Mouse (Mus musculus) kidney, postnatal 0 days (tissue): ENCODE measurements around the gene Greb1. TPM values are rescaled to one million over a fixed set of nuclear protein-coding genes. Genes with fewer than 3 reads are reported as not detected.

Experiments
- ATAC-seq: fragments of 200-750 bp; cut with Nextera tagmentation; replicated peaks from 2 replicates; pipeline ENCODE4 v1.8.0; 2017; ENCODE audit warnings: low read depth, moderate number of reproducible peaks, moderate TSS enrichment, moderate library complexity; ENCODE audit not compliant: low FRiP score
- DNase-seq: peaks from one replicate; pipeline ENCODE4 v3.0.0-alpha.2; 2016; ENCODE audit warnings: low spot score
- H3K27ac ChIP-seq: fragments of 300-500 bp; sonication (generic); 2 replicates; pipeline ENCODE4 v1.5.1; 2014; ENCODE audit warnings: mild to moderate bottlenecking
- H3K27me3 ChIP-seq: fragments of 300-500 bp; sonication (generic); 2 replicates; pipeline ENCODE4 v1.6.1; 2014; ENCODE audit warnings: low read length, mixed read lengths; ENCODE audit not compliant: insufficient read depth
- H3K36me3 ChIP-seq: fragments of 300-500 bp; sonication (generic); 2 replicates; pipeline ENCODE4 v1.6.1; 2014; ENCODE audit warnings: low read length, mixed read lengths; ENCODE audit not compliant: insufficient read depth
- H3K4me1 ChIP-seq: fragments of 300-500 bp; sonication (generic); replicated peaks from 2 replicates; pipeline ENCODE4 v1.6.1; 2014; ENCODE audit warnings: antibody characterized with exemption, low read length, mixed read lengths; ENCODE audit not compliant: insufficient read depth
- H3K4me2 ChIP-seq: fragments of 300-500 bp; sonication (generic); 2 replicates; pipeline ENCODE4 v1.6.1; 2014; ENCODE audit warnings: mild to moderate bottlenecking, low read length, moderate library complexity, mixed read lengths
- H3K4me3 ChIP-seq: fragments of 300-500 bp; sonication (generic); replicated peaks from 2 replicates; pipeline ENCODE4 v1.5.1; 2014; ENCODE audit warnings: low read depth, low read length
- H3K9ac ChIP-seq: fragments of 300-500 bp; sonication (generic); 2 replicates; pipeline ENCODE4 v1.6.1; 2014; ENCODE audit warnings: low read depth, low read length
- H3K9me3 ChIP-seq: fragments of 300-500 bp; sonication (generic); replicated peaks from 2 replicates; pipeline ENCODE4 v1.6.1; 2016; ENCODE audit warnings: low read length, inconsistent platforms, mixed read lengths
- CTCF ChIP-seq: IDR thresholded peaks from 2 replicates; pipeline ENCODE4 v1.5.1; 2016; ENCODE audit warnings: antibody characterized with exemption, low read depth, mild to moderate bottlenecking, moderate library complexity
- WGBS: fragments of 180-500 bp; shearing (Covaris S2); extraction: QIAGEN DNeasy Blood & Tissue Kit; methylation state at CpG from one replicate; pipeline ENCODE4 v1.1.7; 2014; 5-methylcytosine and 5-hydroxymethylcytosine counted together
- polyA plus RNA-seq: library from polyadenylated mRNA; unstranded; fragments of >200 nt; fragmentation: Nextera tagmentation; extraction: Ambion mirVana; gene quantifications from 2 replicates; pipeline ENCODE4 v1.2.1, GENCODE M21; 2015

Greb1 gene
- polyA plus RNA-seq, 1 experiment from 2014 or later: 1.3 TPM

DNA sequence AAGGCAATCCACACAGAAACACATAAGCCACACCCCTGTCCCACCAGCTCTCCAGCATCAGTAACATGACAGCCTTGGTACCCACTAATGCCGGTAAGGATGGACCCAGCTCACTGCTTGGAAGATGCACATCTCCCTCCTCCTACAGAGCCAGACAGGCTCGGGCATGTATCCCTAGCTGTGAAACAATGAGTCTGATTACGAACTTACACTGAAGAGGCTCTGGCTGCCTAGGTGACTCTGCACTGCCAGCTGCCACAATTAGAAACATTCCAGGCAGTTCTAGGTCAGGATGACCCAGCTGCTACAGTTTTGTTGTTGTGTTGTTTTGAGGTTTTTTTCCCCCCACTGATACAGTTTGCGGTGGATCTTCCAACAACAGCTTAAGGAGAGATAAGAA, 40.4 kb downstream of the Greb1 start:
- no peak overlapping the region for H3K27ac ChIP-seq
- DNase-seq (no peak), ATAC-seq (no peak)
- no peaks in the 10 kb centered on the region for H3K36me3 ChIP-seq
- no peak overlapping the region for H3K4me3 ChIP-seq
- H3K27me3 ChIP-seq: no peaks in the 10 kb centered on the region
- no peaks in the 10 kb centered on the region for H3K9me3 ChIP-seq
- no peak overlapping the region for H3K4me2 ChIP-seq
- H3K9ac ChIP-seq: no peak overlapping the region
- no peaks in the 10 kb centered on the region for H3K4me1 ChIP-seq
- no peak for TF ChIP-seq CTCF
- 60% methylated on average over 4 of the region's 4 CpGs for WGBS

DNA sequence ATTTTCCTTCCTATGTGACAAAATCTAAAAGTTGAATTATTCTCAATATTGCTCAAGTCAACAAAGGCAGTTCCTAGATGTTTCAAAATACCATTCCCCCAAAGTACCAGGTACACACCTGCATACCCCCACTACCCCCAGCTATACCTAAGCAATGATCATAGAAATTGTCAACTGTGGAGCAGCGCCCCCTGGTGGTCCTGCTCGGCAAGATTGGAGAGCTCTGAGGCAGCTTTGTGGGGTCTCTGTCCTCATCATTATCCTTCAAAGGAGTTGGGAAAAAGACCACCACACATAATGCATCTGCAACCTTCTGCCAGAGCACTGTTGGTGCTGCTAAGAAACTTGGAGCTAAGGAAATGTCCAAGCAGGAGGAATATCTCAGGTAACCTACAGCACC, 46.4 kb downstream of the Greb1 start:
- 0% methylated on average over 2 of the region's 2 CpGs for WGBS
- ATAC-seq (no peak), DNase-seq (peak; percentile 47)
- peak; percentile 88 for TF ChIP-seq CTCF
- Histone ChIP-seq H3K27ac (no peak overlapping the region), H3K36me3 (no peaks in the 10 kb centered on the region), H3K9me3 (no peaks in the 10 kb centered on the region), H3K4me3 (no peak overlapping the region), H3K9ac (no peak overlapping the region), H3K4me1 (no peaks in the 10 kb centered on the region; the same call in 1 of the 2 replicates), H3K4me2 (no peak overlapping the region), H3K27me3 (no peaks in the 10 kb centered on the region)

DNA sequence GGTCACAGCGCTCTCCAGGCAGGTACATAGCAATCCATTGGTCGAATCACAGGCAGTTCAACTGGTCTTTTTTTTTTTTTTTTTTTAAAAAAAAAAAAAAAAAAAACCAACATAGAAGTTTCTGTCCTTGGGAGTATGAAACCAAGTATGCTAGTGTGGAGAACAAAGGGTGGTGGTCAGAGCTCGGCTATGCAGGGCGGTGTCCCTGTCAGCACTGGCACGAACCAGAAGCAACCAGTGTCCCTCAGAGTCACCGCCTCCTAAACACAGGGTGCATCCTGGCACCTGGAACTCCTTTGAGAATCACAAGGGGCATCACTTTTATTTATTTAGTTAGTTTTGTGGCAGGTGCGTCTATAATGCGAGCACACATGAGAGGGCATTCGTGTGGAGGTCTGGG, 47.1 kb downstream of the Greb1 start:
- DNase-seq (no peak), ATAC-seq (0 out of 2 replicates have a peak, but pooled peaks have one; percentile 40)
- Histone ChIP-seq H3K36me3 (no peaks in the 10 kb centered on the region), H3K4me1 (no peaks in the 10 kb centered on the region; the same call in 1 of the 2 replicates), H3K9ac (no peak overlapping the region), H3K9me3 (no peaks in the 10 kb centered on the region), H3K4me2 (peak overlapping the region; percentile 3; the same call in 1 of the 2 replicates), H3K27me3 (no peaks in the 10 kb centered on the region), H3K27ac (no peak overlapping the region), H3K4me3 (no peak overlapping the region)
- TF ChIP-seq CTCF: no peak
- 53% methylated on average over 9 of the region's 9 CpGs for WGBS

DNA sequence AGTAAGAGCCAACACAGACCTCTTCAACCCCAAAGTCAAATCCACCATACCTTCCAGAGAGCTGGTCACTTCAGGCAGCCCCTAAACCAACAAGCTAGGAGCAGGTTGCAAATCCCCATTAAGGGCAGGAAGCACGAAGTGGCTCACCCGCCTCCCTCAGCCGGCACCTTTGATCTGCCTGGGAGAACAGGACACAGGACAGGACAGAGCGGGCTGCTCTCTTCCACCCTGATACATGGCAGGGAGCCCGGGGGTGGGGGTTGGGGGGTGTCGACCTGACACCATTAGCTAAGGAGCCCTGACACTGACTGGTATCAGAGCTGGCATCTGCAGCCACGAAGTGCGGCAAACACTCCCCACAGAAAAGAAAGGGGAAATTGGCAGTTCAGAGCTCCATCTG, 47.6 kb downstream of the Greb1 start:
- DNase-seq (peak; percentile 38), ATAC-seq (no peak)
- WGBS: 5% methylated on average over 8 of the region's 8 CpGs
- H3K4me3 ChIP-seq: no peak overlapping the region
- no peaks in the 10 kb centered on the region; the same call in 1 of the 2 replicates for H3K4me1 ChIP-seq
- H3K36me3 ChIP-seq: no peaks in the 10 kb centered on the region
- no peak overlapping the region for H3K27ac ChIP-seq
- no peak for TF ChIP-seq CTCF
- H3K27me3 ChIP-seq: no peaks in the 10 kb centered on the region
- H3K9ac ChIP-seq: no peak overlapping the region
- H3K9me3 ChIP-seq: no peaks in the 10 kb centered on the region
- H3K4me2 ChIP-seq: peak overlapping the region; percentile 3; the same call in 1 of the 2 replicates

DNA sequence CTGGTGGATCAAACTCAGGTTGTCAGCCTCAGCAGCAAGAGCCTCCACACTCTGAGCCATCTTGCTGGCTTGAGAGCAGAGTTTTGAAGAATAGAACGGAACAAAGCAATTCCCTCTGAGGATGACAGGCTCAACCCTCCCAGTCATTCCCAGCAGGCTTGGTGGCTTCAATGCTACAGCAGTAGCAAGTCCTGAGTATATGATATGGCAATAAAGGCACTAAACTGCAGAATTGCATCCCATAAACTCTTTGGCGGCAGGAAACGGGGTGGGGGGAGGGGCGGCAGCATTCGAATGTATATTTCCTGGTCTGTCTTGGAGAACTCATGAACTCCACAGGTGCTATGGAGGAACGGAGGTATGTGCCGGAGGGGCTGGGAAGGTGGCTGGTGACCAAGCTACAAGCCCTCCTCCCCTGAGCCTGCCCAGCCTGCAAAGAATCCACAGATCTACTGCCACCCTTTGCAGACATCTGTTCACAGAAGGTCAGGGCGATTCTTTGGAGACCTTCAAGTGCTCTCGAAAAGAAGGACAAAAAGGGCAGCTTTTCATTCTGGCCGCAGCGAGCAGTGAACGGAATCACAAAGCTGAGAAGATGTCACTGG, 48.3 kb downstream of the Greb1 start:
- H3K4me3 ChIP-seq: no peak overlapping the region
- no peak for DNase-seq
- WGBS: 25% methylated on average over 12 of the region's 12 CpGs
- H3K4me2 ChIP-seq: no peak overlapping the region
- H3K4me1 ChIP-seq: no peaks in the 10 kb centered on the region; the same call in 1 of the 2 replicates
- H3K9ac ChIP-seq: no peak overlapping the region
- TF ChIP-seq CTCF: no peak
- H3K36me3 ChIP-seq: no peaks in the 10 kb centered on the region
- no peaks in the 10 kb centered on the region for H3K27me3 ChIP-seq
- no peaks in the 10 kb centered on the region for H3K9me3 ChIP-seq
- no peak for ATAC-seq
- no peak overlapping the region for H3K27ac ChIP-seq

DNA sequence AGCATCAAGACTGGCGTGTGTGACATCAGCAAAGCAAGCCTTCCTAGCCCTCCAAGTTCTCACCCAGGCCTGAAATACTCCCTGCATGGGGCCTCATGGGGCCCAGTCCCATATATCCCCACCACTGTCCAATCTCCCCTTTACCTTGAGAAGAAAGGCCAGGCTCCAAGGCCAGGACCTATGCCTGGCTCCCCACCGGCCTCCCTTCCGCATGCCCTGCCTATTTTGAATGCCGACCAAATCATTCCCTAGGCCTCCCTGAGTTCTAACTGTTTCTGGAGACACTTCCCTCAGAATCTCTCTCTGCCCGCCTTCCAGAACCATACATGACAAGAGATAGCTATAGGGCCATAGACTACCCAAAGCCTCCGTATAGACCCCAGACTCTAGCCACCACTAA, 49.1 kb downstream of the Greb1 start:
- Histone ChIP-seq H3K27ac (no peak overlapping the region), H3K27me3 (no peaks in the 10 kb centered on the region), H3K36me3 (no peaks in the 10 kb centered on the region), H3K9me3 (no peaks in the 10 kb centered on the region), H3K4me1 (no peaks in the 10 kb centered on the region; the same call in 1 of the 2 replicates), H3K4me3 (no peak overlapping the region), H3K4me2 (no peak overlapping the region), H3K9ac (no peak overlapping the region)
- 92% methylated on average over 6 of the region's 6 CpGs for WGBS
- ATAC-seq: no peak
- no peak for DNase-seq
- TF ChIP-seq CTCF: no peak

DNA sequence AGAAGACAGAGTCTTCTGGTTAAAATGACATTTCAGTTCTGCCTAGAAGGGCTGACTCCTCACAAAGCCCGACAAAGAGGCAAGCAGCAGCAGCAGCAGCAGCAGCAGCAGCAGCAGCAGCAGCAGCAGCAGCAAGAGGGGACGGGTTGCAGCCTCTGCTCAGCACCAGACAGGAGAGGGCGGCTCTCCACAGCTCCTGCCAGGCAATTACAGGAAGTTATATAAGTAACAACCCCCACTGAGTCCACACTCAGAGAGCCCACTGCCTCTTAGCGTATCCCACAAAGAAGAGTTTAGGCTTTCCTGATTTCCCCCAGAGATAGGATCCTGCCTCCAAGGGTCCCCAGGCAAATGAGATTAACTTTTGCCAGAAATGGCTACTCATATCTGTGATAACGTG, 60.6 kb downstream of the Greb1 start:
- TF ChIP-seq CTCF: no peak
- ATAC-seq (no peak), DNase-seq (peak; percentile 27)
- Histone ChIP-seq H3K9ac (no peak overlapping the region), H3K9me3 (no peaks in the 10 kb centered on the region), H3K4me1 (no peaks in the 10 kb centered on the region), H3K36me3 (no peaks in the 10 kb centered on the region), H3K4me2 (peak overlapping the region; percentile 10; the same call in 1 of the 2 replicates), H3K27me3 (no peaks in the 10 kb centered on the region), H3K4me3 (no peak overlapping the region), H3K27ac (no peak overlapping the region)
- WGBS: 25% methylated on average over 5 of the region's 5 CpGs
